Mouse (Mus musculus): ENCODE measurements at regions not wholly inside any gene's neighbourhood (a gene's known extent, or its start where the extent isn't known, plus 50 kb on each side); places are given as distances from the start of the nearest gene placed in this dataset.

GRCm38 (mm10) chr4:62890588-62891580, 74.5 kb upstream of the Zfp618 start:
- peak; percentile 46 for DNase-seq

- DNase-seq, result no peak
These were observed 52.5 kb upstream of the Zfp618 start for GRCm38 (mm10) chr4:62912891-62913290.
